Mouse (Mus musculus) hindbrain, embryonic 13.5 days (tissue): ENCODE measurements around the gene 3830406C13Rik. TPM values are rescaled to one million over a fixed set of nuclear protein-coding genes. Genes with fewer than 3 reads are reported as not detected.
A peak's percentile ranks its signal among the peaks of the same experiment; 100 is the strongest.

ENCODE experiments used
- ATAC-seq: fragments of 200-750 bp; cut with Nextera tagmentation; 2 replicates; pipeline ENCODE4 v1.8.0; 2017; ENCODE audit warnings: moderate TSS enrichment; ENCODE audit not compliant: low FRiP score
- H3K27ac ChIP-seq: fragments of 300-500 bp; sonication (generic); 2 replicates; pipeline ENCODE4 v1.5.1; 2015; ENCODE audit warnings: inconsistent platforms, mild to moderate bottlenecking, moderate library complexity
- H3K27me3 ChIP-seq: fragments of 300-500 bp; sonication (generic); 2 replicates; pipeline ENCODE4 v1.6.1; 2015; ENCODE audit warnings: mild to moderate bottlenecking, inconsistent platforms
- H3K36me3 ChIP-seq: fragments of 300-500 bp; sonication (generic); 2 replicates; pipeline ENCODE4 v1.6.1; 2015; ENCODE audit warnings: mild to moderate bottlenecking, inconsistent platforms
- H3K4me1 ChIP-seq: fragments of 300-500 bp; sonication (generic); replicated peaks from 2 replicates; pipeline ENCODE4 v1.6.1; 2015; ENCODE audit warnings: inconsistent platforms
- H3K4me2 ChIP-seq: fragments of 300-500 bp; sonication (generic); 2 replicates; pipeline ENCODE4 v1.6.1; 2015; ENCODE audit warnings: inconsistent platforms, mild to moderate bottlenecking, moderate library complexity
- H3K4me3 ChIP-seq: fragments of 300-500 bp; sonication (generic); 2 replicates; pipeline ENCODE4 v1.5.1; 2015; ENCODE audit warnings: mild to moderate bottlenecking, inconsistent platforms
- H3K9ac ChIP-seq: fragments of 300-500 bp; sonication (generic); 2 replicates; pipeline ENCODE4 v1.6.1; 2015; ENCODE audit warnings: mild to moderate bottlenecking, inconsistent platforms
- H3K9me3 ChIP-seq: fragments of 300-500 bp; sonication (generic); 2 replicates; pipeline ENCODE4 v1.6.1; 2016; ENCODE audit warnings: inconsistent platforms
- WGBS: fragments of 180-500 bp; shearing (Covaris S2); methylation state at CpG from one replicate; pipeline ENCODE4 v1.1.7; 2015; 5-methylcytosine and 5-hydroxymethylcytosine counted together
- polyA plus RNA-seq: library from polyadenylated mRNA; unstranded; fragments of >200 nt; fragmentation: Nextera tagmentation; extraction: Ambion mirVana; gene quantifications from 2 replicates; pipeline ENCODE4 v1.2.1, GENCODE M21; 2015

3830406C13Rik gene
- polyA plus RNA-seq, 1 experiment from 2014 or later, result 34.8 TPM

GRCm38 (mm10) chr14:12337421-12337997 is 53.5 kb downstream of the 3830406C13Rik start:
- ATAC-seq, result no peak

DNA sequence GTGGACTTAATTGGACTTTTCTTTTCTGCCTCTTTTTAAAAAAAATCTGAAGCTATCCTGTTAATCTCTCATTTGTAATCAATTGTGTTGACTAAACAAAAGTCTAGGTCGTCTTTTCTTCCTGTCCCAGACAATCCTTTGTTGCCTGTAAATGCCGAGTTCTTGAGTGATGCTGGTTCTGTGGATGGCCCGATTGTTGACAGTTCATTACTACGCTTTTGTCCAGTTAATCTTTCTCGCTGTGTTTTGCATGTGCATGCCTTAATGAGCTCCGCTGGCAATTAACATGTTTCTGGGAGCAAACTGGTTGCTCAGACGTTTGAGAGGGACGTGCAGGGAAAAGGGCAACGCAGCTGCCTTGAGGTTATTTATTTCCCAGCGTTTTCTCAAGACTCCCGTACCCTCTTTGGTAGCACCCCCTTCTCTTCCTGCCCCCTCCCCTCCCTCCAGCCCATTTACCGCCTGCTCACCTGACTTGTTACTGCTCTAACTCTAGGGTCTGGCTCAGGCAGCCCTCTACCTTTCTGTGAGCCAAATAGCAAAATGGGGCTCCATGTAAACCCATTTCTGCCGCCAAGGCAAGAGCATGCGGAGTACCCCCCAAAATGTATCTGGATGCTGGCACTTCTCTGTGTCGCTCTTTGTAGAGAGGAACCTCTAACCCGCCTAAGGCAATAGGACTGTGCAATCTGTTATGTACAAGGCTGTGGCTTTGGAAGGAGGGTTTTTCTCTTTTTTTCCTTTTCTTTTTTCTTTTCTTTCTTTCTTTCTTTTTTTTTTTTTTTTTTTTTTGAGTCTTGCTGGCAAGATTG is 54.2 kb downstream of the 3830406C13Rik start:
- ATAC-seq, result peak; percentile 56
- Histone ChIP-seq H3K4me1 (peaks cover 8% of the 10 kb centered on the region), H3K36me3 (no peaks in the 10 kb centered on the region), H3K4me3 (no peak overlapping the region), H3K4me2 (no peak overlapping the region), H3K9ac (no peak overlapping the region), H3K27me3 (peaks cover 99% of the 10 kb centered on the region), H3K27ac (no peak overlapping the region), H3K9me3 (no peaks in the 10 kb centered on the region)
- WGBS, result under 1% methylated on average over 16 of the region's 16 CpGs

More at GRCm38 (mm10) chr14:12337421-12337997, 53.5 kb downstream of the 3830406C13Rik start:
- peaks cover 99% of the 10 kb centered on the region for H3K27me3 ChIP-seq
- H3K4me3 ChIP-seq, result no peak overlapping the region
- no peak overlapping the region for H3K27ac ChIP-seq
- H3K4me2 ChIP-seq, result no peak overlapping the region
- no peak overlapping the region for H3K9ac ChIP-seq
- H3K4me1 ChIP-seq, result peaks cover 8% of the 10 kb centered on the region
- WGBS, result 1% methylated on average over 8 of the region's 8 CpGs
- no peaks in the 10 kb centered on the region for H3K36me3 ChIP-seq
- no peaks in the 10 kb centered on the region for H3K9me3 ChIP-seq

DNA sequence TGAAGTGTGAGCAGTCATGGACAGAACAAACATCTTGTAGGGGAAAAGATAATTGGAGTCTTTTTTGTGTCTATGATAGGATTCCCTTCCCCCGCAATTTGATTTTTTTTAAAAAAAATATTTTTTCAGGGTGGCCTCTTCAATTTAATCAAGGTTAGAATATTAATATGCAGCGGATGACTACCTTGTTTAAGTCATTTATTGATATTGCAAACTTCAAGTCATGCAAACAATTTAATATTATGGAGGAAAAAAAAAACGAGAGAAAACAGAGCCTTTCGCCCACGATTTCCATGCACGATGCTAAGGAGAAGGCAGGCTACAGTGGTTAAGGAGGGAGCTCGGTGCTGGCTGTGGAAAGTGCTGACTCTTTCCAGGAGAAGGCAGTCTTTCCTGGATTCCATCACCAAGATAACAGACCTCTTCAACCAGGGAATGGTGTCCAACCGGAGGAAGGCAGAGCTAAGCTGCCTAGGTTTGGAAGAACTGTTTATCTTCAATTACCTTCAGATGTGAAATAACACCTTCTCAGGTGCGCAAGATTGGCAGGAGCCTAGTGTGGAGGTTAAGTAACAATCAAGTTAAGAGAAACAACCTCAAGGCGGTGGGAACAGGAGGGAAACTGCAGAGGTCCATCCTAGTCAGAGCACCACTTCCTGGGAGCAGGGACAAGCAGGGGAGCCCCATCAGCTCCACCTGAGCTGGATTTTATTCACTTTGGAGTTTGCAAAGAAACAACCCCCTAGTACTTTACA is 55.0 kb downstream of the 3830406C13Rik start:
- ATAC-seq, result no peak
- H3K9me3 ChIP-seq, result no peaks in the 10 kb centered on the region
- no peak overlapping the region for H3K4me2 ChIP-seq
- peaks cover 8% of the 10 kb centered on the region for H3K4me1 ChIP-seq
- no peak overlapping the region for H3K27ac ChIP-seq
- WGBS, result 2% methylated on average over 10 of the region's 10 CpGs
- no peak overlapping the region for H3K4me3 ChIP-seq
- H3K36me3 ChIP-seq, result no peaks in the 10 kb centered on the region
- H3K27me3 ChIP-seq, result peaks cover 99% of the 10 kb centered on the region
- no peak overlapping the region for H3K9ac ChIP-seq

- 0% methylated on average over 19 of the region's 19 CpGs for WGBS
- H3K4me1 ChIP-seq, result peaks cover 19% of the 10 kb centered on the region
- no peak overlapping the region for H3K4me2 ChIP-seq
- no peak overlapping the region for H3K4me3 ChIP-seq
- no peaks in the 10 kb centered on the region for H3K36me3 ChIP-seq
- ATAC-seq, result no peak
- peaks cover 99% of the 10 kb centered on the region for H3K27me3 ChIP-seq
- no peak overlapping the region for H3K9ac ChIP-seq
- H3K9me3 ChIP-seq, result no peaks in the 10 kb centered on the region
- no peak overlapping the region for H3K27ac ChIP-seq
These were observed 56.5 kb downstream of the 3830406C13Rik start for GRCm38 (mm10) chr14:12340238-12341074.

GRCm38 (mm10) chr14:12341075-12341788 is 57.3 kb downstream of the 3830406C13Rik start:
- H3K36me3 ChIP-seq, result no peaks in the 10 kb centered on the region
- under 1% methylated on average over 42 of the region's 42 CpGs for WGBS
- H3K4me1 ChIP-seq, result peaks cover 25% of the 10 kb centered on the region
- ATAC-seq, result no peak
- H3K4me2 ChIP-seq, result no peak overlapping the region
- no peak overlapping the region for H3K4me3 ChIP-seq
- H3K27me3 ChIP-seq, result peaks cover 99% of the 10 kb centered on the region
- no peak overlapping the region for H3K27ac ChIP-seq
- H3K9me3 ChIP-seq, result no peaks in the 10 kb centered on the region
- H3K9ac ChIP-seq, result no peak overlapping the region

GRCm38 (mm10) chr14:12341789-12342457 is 58.0 kb downstream of the 3830406C13Rik start:
- H3K9me3 ChIP-seq, result no peaks in the 10 kb centered on the region
- H3K4me1 ChIP-seq, result peaks cover 28% of the 10 kb centered on the region
- H3K4me2 ChIP-seq, result no peak overlapping the region
- no peak for ATAC-seq
- no peak overlapping the region for H3K27ac ChIP-seq
- H3K9ac ChIP-seq, result no peak overlapping the region
- H3K36me3 ChIP-seq, result no peaks in the 10 kb centered on the region
- H3K4me3 ChIP-seq, result no peak overlapping the region
- peaks cover 99% of the 10 kb centered on the region for H3K27me3 ChIP-seq
- WGBS, result 3% methylated on average over 24 of the region's 24 CpGs

DNA sequence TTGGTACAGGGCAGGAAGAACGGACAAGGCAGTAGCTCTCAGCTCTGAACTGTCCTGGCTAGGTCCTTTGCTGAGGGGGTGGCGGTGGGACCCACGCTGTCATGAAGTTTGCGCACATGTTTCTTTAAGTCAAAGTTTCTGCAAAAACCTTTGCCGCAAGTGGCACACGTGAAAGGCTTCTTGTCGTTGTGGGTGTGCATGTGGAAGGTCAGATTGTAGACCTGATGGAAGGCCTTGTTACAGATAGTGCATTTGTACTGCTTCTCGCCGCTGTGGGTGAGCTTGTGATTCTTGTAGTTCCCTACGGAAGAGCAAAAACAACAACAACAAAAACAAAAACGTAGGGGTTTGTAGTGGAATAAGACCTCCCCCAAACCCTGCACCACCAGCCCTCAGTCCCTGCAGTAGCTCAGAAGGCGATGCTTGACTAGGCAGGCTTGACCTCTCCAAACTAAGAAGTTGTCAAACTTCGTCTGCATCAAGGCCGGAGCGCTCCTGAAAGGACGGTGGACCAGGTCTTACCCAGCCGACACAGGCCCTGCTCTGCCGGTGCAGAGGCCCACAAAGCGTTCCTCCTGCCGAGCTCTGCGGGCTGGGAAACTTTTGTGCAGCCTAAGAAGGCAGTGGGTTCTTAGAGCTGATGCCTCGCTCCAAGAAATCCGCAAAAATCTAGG is 58.6 kb downstream of the 3830406C13Rik start:
- H3K4me2 ChIP-seq, result no peak overlapping the region
- peaks cover 99% of the 10 kb centered on the region for H3K27me3 ChIP-seq
- peaks cover 28% of the 10 kb centered on the region for H3K4me1 ChIP-seq
- H3K9ac ChIP-seq, result no peak overlapping the region
- under 1% methylated on average over 23 of the region's 23 CpGs for WGBS
- no peak overlapping the region for H3K4me3 ChIP-seq
- ATAC-seq, result no peak
- H3K9me3 ChIP-seq, result no peaks in the 10 kb centered on the region
- no peak overlapping the region for H3K27ac ChIP-seq
- no peaks in the 10 kb centered on the region for H3K36me3 ChIP-seq

DNA sequence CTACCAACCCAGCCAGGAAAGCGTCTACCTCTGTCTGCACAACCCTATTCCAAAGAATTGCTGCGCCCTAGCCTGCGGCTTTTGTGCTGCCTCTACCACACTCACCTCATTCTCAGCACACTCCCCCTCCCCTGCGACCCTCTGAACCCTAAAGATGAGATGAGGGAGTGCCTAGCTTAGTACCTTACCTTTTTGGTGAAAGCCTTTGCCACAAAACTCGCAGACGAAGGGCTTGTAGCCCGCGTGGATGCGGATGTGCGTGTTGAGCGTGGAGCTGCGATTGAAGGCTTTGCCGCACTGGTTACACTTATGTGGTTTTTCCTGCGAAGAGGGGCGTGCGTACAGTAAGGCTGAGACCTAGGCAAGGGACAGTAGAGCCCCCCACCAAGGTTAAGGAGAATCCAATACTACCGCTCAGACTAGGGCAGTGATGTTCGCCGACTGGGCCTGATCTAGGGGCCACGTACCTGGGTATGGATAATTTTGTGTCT is 59.5 kb downstream of the 3830406C13Rik start:
- WGBS, result 4% methylated on average over 20 of the region's 20 CpGs
- Histone ChIP-seq H3K9me3 (no peaks in the 10 kb centered on the region), H3K4me2 (no peak overlapping the region), H3K36me3 (no peaks in the 10 kb centered on the region), H3K27me3 (peaks cover 99% of the 10 kb centered on the region), H3K4me3 (no peak overlapping the region), H3K27ac (no peak overlapping the region), H3K9ac (no peak overlapping the region), H3K4me1 (peaks cover 23% of the 10 kb centered on the region)
- no peak for ATAC-seq

DNA sequence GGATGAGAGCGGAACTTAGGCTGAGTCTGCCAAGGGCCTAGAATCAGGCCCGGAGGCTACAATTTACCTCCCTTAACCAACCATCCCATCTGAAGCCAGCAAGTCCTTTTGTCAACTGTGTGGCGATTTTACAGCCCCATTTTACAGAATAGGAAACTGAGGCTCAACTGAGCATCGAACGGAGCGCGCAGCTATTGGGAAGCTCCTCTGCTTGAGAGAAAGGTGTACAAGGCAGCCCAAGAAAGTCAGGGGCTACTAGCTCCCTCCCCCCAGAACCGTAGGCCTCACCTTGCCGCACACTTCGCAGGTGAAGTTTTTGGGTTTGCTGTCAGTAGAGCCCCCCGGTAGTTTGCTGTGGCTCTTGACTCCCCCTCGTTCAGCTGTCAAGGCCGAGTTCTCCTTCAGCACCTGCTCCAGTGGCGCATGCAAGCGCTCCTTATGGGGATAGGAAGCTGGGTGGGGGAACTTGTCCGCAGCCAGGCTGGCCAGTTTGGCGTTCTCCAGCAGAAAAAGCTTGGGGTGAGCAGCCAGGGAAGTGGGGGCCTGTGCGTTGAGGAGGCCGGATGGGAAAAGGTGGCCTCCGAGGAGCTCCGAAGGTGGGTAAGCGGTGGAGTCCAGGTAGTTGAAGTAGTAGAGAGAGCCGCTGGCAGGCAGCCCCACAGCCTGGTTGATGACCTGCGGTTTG is 60.2 kb downstream of the 3830406C13Rik start:
- Histone ChIP-seq H3K4me1 (peaks cover 22% of the 10 kb centered on the region), H3K4me3 (peak overlapping the region; percentile 11; the same call in 1 of the 2 replicates), H3K36me3 (no peaks in the 10 kb centered on the region), H3K9me3 (no peaks in the 10 kb centered on the region), H3K27me3 (peaks cover 100% of the 10 kb centered on the region), H3K9ac (no peak overlapping the region), H3K4me2 (no peak overlapping the region), H3K27ac (no peak overlapping the region)
- no peak for ATAC-seq
- WGBS, result 3% methylated on average over 24 of the region's 24 CpGs

DNA sequence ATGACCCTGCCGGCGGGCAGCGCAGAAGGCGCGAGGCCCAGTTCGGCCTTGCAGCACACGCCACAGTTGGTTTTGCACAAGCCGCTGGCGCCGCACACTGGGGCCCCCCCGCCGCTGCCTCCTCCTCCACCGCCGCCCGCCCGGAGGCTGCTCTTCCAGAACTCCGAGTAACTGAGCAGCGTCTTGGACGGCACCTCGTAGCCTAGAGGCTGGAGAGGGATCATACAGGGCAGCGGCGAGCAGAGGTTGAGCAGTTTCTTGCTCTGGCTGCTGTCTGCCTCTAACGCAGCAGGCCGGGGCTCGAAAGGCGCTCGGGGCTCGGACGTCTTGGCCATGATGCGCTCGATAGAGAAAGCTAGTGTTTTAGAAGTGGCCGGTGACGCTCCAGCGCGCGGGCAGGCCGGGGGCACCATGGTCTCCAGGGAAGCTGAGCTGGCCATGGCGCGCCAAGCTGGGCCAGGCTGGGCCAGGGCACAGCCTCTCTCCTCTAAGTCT is 60.8 kb downstream of the 3830406C13Rik start:
- Histone ChIP-seq H3K4me2 (0 out of 2 replicates have a peak overlapping the region, but pooled peaks have one; percentile 10), H3K27me3 (peaks cover 100% of the 10 kb centered on the region), H3K4me1 (peaks cover 22% of the 10 kb centered on the region), H3K36me3 (no peaks in the 10 kb centered on the region), H3K9ac (no peak overlapping the region), H3K9me3 (no peaks in the 10 kb centered on the region), H3K4me3 (peak overlapping the region; percentile 11; the same call in 1 of the 2 replicates), H3K27ac (no peak overlapping the region)
- WGBS, result under 1% methylated on average over 39 of the region's 39 CpGs
- ATAC-seq, result no peak
